Mouse (Mus musculus): ENCODE results near the gene Rab26.

- TF ChIP-seq CTCF (IDR thresholded peaks at IDR 0.05; ENCODE audit: control insufficient read depth, insufficient read depth, insufficient replicate concordance, low read depth, low read length) (no peak), POLR2A (IDR thresholded peaks at IDR 0.05; ENCODE audit: control insufficient read depth, low read depth, low read length) (no peak)
Measured at GRCm38 (mm10) chr17:24545247-24545646, 11.2 kb upstream of the Rab26 start.

Measured in testis, adult 2 months (tissue).